Mouse (Mus musculus) C2C12 (cell line): Measurements from ENCODE around the gene Nek4. TPM values are rescaled to one million over a fixed set of nuclear protein-coding genes. Genes with fewer than 3 reads are reported as not detected.

Experiments
- H3K27me3 ChIP-seq: one replicate; pipeline ENCODE4 v1.6.1; 2011; ENCODE audit not compliant: control insufficient read depth, insufficient read depth, insufficient read length
- H3K36me3 ChIP-seq: one replicate; pipeline ENCODE4 v1.6.1; 2011; ENCODE audit not compliant: control insufficient read depth, insufficient read depth
- H3K4me3 ChIP-seq: one replicate; pipeline ENCODE4 v1.5.1; 2011; ENCODE audit warnings: mild to moderate bottlenecking, control low read depth; ENCODE audit not compliant: poor library complexity, insufficient read depth, severe bottlenecking
- H3K79me2 ChIP-seq: one replicate; pipeline ENCODE4 v1.6.1; 2011; ENCODE audit not compliant: control insufficient read depth, insufficient read depth
- H3K79me3 ChIP-seq: one replicate; pipeline ENCODE4 v1.6.1; 2011; ENCODE audit warnings: low read depth, control low read depth
- H3ac ChIP-seq: one replicate; pipeline ENCODE3; 2011; ENCODE audit warnings: low read depth; ENCODE audit not compliant: control insufficient read depth, insufficient read length
- CEBPB ChIP-seq: IDR thresholded peaks from one replicate; pipeline ENCODE4 v1.6.1; 2011; ENCODE audit warnings: low read depth, mild to moderate bottlenecking, control low read depth, moderate library complexity
- CTCF ChIP-seq: IDR thresholded peaks from one replicate; pipeline ENCODE4 v1.5.1; 2011; ENCODE audit not compliant: control insufficient read depth, insufficient read depth, insufficient read length
- FOSL1 ChIP-seq: IDR thresholded peaks from one replicate; pipeline ENCODE4 v1.8.0; 2011; ENCODE audit warnings: mild to moderate bottlenecking, low read length; ENCODE audit not compliant: poor library complexity, insufficient read depth, severe bottlenecking
- MAX ChIP-seq: IDR thresholded peaks from one replicate; pipeline ENCODE4 v1.6.1; 2011; ENCODE audit warnings: mild to moderate bottlenecking, control low read depth
- MYOD1 ChIP-seq: IDR thresholded peaks from one replicate; pipeline ENCODE4 v1.6.1; 2011; ENCODE audit warnings: low read depth; ENCODE audit not compliant: control insufficient read depth, insufficient read length
- MYOG ChIP-seq: IDR thresholded peaks from one replicate; pipeline ENCODE4 v1.6.1; 2011; ENCODE audit not compliant: control insufficient read depth, insufficient read length; ENCODE audit errors: extremely low read depth
- USF1 ChIP-seq: IDR thresholded peaks from one replicate; pipeline ENCODE4 v1.6.1; 2011; ENCODE audit warnings: low read depth, mild to moderate bottlenecking, control low read depth, moderate library complexity
- polyA plus RNA-seq: library from polyadenylated mRNA; unstranded; fragments of >200 nt; fragmentation: generic; extraction: Trizol; gene quantifications from one replicate; pipeline ENCODE4 v1.2.1, GENCODE M21; 2012; ENCODE audit warnings: missing spikeins

Gene Nek4
- polyA plus RNA-seq, 1 experiment = 4.2 TPM

GRCm38 (mm10) chr14:30923375-30924105, 27.6 kb upstream of the Nek4 start, which contains the start of gene Itih3:
Gene Itih3 (minus strand): TSS chr14:30923760.
- no peak for TF ChIP-seq USF1
- H3K27me3 ChIP-seq = no peaks in the 10 kb centered on the region
- H3K36me3 ChIP-seq = no peaks in the 10 kb centered on the region
- H3K79me2 ChIP-seq = no peaks in the 10 kb centered on the region
- H3ac ChIP-seq = no peak within 1 kb of the TSS
- no peaks in the 10 kb centered on the region for H3K79me3 ChIP-seq
- H3K4me3 ChIP-seq = no peak within 1 kb of the TSS

GRCm38 (mm10) chr14:30925492-30925891, 25.7 kb upstream of the Nek4 start:
- Histone ChIP-seq H3K4me3 (no peak overlapping the region), H3K27me3 (no peaks in the 10 kb centered on the region), H3K79me2 (no peaks in the 10 kb centered on the region), H3K36me3 (no peaks in the 10 kb centered on the region), H3K79me3 (no peaks in the 10 kb centered on the region), H3ac (no peak overlapping the region)
- TF ChIP-seq USF1 (no peak), MYOG (no peak), MAX (no peak), CEBPB (no peak), FOSL1 (no peak), CTCF (no peak)

GRCm38 (mm10) chr14:30930386-30930785, 20.8 kb upstream of the Nek4 start:
- H3K36me3 ChIP-seq = no peaks in the 10 kb centered on the region
- H3ac ChIP-seq = no peak overlapping the region
- no peaks in the 10 kb centered on the region for H3K79me3 ChIP-seq
- H3K27me3 ChIP-seq = no peaks in the 10 kb centered on the region
- no peak overlapping the region for H3K4me3 ChIP-seq
- no peaks in the 10 kb centered on the region for H3K79me2 ChIP-seq
- no peak for TF ChIP-seq MYOG
- TF ChIP-seq USF1 = no peak
- no peak for TF ChIP-seq CEBPB
- TF ChIP-seq CTCF = no peak
- TF ChIP-seq MAX = no peak
- no peak for TF ChIP-seq FOSL1
- TF ChIP-seq MYOD1 = no peak

GRCm38 (mm10) chr14:30933351-30933750, 17.8 kb upstream of the Nek4 start:
- H3K27me3 ChIP-seq = no peaks in the 10 kb centered on the region
- no peaks in the 10 kb centered on the region for H3K79me2 ChIP-seq
- H3ac ChIP-seq = no peak overlapping the region
- H3K4me3 ChIP-seq = no peak overlapping the region
- no peaks in the 10 kb centered on the region for H3K36me3 ChIP-seq
- no peak for TF ChIP-seq USF1
- TF ChIP-seq MYOG = no peak
- no peaks in the 10 kb centered on the region for H3K79me3 ChIP-seq

DNA sequence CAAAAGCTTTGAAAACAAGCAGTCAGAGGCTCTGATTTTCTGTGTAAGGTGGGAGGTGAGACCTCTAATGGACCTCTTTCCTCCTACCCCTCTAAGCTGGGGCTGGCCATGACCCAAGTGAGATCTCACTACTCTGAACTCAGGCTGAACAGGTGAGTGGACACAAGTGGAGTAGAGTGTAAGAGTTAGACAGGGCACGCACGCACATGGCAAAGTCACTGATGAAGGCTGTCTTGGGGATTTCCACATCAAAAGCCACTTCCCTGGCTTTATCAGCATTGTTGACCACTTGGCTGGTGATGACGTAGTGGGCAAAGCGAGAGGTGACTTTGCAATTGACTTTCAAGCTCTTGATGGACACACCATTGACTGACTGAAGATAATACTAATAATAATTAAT, 8.9 kb upstream of the Nek4 start:
- no peak overlapping the region for H3ac ChIP-seq
- H3K4me3 ChIP-seq = no peak overlapping the region
- TF ChIP-seq MAX = no peak
- TF ChIP-seq MYOD1 = no peak
- no peak for TF ChIP-seq MYOG
- no peak for TF ChIP-seq CEBPB
- no peak for TF ChIP-seq CTCF
- no peak for TF ChIP-seq FOSL1
- TF ChIP-seq USF1 = no peak
- no peaks in the 10 kb centered on the region for H3K36me3 ChIP-seq
- H3K79me3 ChIP-seq = no peaks in the 10 kb centered on the region
- H3K79me2 ChIP-seq = no peaks in the 10 kb centered on the region
- H3K27me3 ChIP-seq = no peaks in the 10 kb centered on the region

DNA sequence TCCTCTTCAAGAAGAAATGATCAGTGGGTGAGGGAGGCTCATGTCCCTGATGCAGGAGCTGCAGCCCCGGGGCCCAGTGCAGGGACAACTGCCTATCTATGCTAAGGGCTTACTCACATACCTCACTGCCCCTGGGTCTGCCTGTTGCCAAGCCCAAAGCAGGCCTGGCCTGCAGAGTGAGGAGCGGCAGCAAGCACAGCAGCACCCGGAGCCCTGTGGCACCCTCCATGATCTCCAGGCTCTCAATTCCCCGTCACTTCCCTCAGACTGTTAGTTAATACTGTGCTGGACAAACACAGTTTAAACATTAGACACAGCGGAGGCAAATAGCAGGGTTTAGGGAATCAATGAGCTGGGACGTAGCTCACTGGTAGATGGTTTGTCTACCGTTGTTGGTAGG, 8.1 kb upstream of the Nek4 start, which contains the start of gene Itih1:
Gene Itih1 (minus strand): TSS at position 252 of the 400 bp plus-strand sequence.
- TF ChIP-seq USF1 (no peak), MYOG (no peak)
- no peak within 1 kb of the TSS for H3K4me3 ChIP-seq
- H3K79me2 ChIP-seq = no peaks in the 10 kb centered on the region
- H3K27me3 ChIP-seq = no peaks in the 10 kb centered on the region
- H3K36me3 ChIP-seq = no peaks in the 10 kb centered on the region
- no peak within 1 kb of the TSS for H3ac ChIP-seq
- H3K79me3 ChIP-seq = no peaks in the 10 kb centered on the region
